Mouse (Mus musculus) MEL-GATA-1-ER (cell line): ENCODE measurements around the gene Gm20388.

Experiments used
- DNase-seq: peaks from one replicate; pipeline ENCODE4 v3.0.0-alpha.2; 2012; ENCODE audit warnings: low read depth; ENCODE audit errors: extremely low read depth

The Gm20388 gene

DNA sequence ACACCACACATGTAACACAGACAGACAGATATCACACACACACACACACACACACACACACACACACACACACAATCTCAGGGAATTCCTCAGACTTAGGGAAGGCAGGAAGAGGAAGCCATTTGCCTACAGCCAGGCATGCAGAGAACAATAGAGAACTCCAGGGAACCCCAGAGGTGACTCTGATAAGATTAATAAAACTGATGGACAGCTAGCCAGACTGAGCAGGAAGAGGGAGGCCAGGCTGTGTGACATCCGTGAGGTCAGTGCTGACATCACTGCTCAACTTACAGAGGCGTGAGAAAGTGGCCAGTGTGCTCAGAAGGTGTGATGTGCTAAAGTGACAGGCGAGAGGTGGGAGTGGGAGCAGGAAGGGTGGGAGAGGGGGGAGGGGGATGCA lies 1290.3 kb downstream of the Gm20388 start:
- DNase-seq: no peak

GRCm38 (mm10) chr8:121201651-121202050 lies 1291.0 kb downstream of the Gm20388 start:
- DNase-seq: no peak

GRCm38 (mm10) chr8:121203612-121204376 lies 1293.2 kb downstream of the Gm20388 start:
- DNase-seq: no peak

DNA sequence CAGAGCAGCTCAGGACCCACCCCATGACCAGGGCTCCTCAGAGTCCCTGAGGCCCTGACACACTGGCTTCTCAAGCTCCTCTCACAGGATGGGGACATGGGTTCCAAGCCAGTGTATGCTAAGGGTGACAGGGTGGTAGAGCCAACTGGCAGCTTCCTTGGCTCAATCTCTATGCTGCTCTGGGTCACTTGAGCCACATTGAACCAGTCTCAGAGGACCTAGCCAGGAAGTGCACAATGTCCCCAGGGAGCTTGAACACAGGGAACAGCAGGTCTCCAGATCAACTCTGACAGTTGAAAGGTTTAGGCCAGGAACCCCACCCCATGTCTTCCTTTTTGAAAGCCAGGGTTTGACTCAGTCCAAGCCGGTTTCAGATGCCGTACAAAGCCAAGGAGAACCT lies 1296.5 kb downstream of the Gm20388 start:
- DNase-seq: no peak

DNA sequence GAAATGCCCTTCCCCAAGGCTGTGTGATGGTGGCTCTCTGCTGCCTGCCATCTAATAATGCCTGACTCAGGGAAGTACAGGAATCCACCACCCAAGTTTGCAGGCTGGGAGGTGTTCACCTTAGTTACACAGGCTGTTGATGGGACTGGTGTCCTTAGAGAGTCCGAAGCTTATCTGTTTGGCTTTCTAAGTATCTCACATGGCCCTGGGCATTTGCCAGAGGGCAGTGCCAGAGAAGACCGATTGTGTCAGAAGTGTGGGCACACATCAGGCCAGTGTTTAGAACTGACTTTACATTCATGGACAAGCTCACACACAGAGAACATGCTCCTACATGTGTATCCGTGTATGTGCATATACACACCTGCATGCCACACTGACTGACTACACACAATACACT lies 1300.0 kb downstream of the Gm20388 start:
- no peak for DNase-seq

GRCm38 (mm10) chr8:121213236-121213635 lies 1302.6 kb downstream of the Gm20388 start:
- peak; percentile 24 for DNase-seq

DNA sequence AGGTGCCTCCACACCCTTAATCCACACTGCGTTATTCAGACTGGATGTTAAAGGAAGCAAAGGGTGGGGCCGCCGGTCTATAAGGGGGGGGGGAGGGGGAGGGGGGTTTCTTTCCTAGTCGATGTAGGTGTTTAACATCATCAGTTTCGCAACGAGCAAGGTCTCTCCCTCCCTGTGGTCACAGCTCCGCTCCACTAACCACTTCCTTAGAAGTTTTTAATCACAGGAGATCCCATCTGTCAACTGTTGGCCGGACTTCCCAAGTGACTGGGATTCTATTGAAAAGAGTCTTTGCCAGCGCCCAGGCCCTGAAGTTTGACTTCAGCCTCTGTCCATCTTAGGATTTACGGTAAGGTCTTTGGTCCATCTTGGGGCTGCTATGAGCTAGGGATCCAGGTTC lies 1303.0 kb downstream of the Gm20388 start:
- no peak for DNase-seq

DNA sequence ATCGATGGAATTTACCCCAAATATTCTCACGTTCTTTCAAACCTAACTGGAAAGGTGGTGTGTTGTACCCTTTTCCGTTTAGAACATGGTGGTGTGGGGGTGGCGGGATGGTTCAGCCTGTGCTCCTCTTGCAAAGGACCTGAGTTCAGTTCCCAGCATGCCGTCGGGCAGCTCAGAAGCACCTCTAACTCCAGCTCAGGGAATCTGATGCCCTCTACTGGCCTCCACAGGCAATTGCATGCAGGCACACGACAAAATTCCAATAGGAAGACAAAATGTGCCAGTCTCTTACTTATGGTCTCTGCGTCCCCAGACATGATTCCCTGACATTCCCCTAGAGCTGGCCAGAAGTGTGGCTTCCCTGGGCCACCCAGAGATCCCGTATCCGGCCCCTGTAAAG lies 1304.3 kb downstream of the Gm20388 start:
- DNase-seq: no peak

DNA sequence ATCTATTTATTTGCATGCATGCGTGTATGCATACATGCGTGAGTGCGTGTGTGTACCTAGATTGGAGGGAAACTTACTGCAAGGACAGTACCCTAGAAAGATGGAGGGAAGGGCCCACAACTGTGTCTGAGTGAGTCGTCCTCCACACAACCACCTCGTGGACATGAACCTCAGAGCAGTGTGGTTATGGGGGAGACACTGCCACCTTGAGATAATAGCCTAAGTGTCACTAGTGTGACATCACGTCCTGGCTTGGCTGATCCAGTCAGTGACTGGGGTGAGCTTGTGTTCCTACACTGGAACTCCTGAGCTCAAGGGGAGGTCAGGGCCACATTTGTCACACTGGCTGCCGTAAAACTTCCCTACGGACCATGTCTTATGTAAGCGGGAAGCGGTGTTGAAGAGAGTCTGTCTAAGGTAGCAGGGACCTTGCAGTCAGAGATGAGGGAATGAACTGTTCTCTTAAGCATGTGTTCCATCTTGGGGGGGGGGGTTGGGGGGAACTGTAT lies 1305.9 kb downstream of the Gm20388 start:
- no peak for DNase-seq

- peak; percentile 40 for DNase-seq
Observed at GRCm38 (mm10) chr8:121218486-121218885, 1307.8 kb downstream of the Gm20388 start.

DNA sequence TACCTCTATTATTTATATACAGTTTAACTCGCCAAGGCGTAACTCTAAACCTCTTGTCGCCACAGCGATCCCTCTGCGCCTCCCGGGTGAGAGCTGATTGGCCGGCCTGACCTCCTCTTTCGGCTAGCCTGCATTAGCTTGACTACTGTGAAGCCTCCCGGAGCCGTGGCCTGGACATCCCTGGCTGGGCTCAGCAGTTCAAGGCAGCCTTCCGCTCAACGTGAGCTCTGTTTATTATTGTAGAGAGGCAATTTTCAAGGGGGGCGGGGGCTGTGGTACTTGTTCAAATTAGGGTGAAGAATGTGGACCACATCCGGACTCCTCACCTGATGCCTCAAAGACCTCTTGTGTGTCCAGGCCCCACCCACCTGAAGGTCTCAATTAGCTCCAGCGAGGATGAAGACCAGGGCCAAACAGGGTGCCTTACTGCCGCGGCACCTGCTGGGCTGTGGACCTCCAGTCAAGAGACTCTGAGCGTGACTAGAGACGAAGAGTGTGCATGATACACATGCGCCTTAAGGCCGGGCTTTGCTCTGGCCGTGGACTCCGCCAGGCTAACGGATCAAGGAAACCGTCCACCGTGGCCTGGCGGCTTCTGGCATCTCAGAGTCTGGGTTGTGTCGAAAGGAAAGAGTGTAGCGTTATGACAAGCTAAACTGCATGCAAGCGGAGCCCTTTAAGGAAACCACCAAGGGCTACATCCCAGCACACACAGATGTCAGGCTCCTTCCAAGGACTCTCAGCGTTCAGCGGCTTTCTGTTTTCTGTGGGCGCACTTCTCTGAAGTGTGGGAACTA lies 1309.7 kb downstream of the Gm20388 start:
- DNase-seq: no peak

DNA sequence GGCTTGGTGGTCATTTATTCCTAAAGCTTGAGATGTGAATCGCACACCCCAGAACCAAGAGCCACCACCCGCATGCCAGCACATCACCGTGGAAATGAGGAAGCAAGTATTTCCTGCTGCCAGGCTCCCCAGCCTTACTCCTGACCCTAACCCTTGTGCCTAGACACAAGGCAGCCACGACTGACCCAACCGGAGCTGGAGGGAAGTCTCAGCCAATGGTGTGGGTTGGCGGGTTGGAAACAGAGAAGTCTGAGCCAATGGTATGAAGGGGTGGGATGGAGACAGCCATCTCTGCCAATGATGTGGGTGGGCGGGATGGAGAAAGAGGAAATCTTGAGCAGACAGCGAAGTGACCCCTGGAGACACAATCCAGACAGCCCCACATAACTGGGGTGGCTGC lies 1314.1 kb downstream of the Gm20388 start:
- no peak for DNase-seq

DNA sequence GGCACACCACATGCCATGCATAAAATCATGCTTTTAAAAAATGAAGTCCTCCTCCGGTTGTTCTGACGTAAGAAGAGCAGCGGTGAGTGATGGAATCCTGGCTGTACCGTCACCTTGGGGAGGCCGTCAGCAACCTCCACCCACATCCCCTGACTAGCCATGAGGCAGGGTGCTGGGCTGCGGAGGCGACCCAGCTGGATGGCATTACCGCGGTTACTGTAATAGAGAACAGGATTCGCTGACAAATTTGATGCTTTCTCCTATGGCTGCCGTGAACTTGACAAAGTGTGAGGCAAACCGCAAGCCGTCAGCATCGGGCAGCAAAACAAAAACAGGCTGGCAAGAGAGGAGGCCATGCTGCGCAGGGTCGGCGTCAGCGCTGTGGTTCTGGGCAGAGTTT lies 1317.1 kb downstream of the Gm20388 start:
- DNase-seq: no peak

DNA sequence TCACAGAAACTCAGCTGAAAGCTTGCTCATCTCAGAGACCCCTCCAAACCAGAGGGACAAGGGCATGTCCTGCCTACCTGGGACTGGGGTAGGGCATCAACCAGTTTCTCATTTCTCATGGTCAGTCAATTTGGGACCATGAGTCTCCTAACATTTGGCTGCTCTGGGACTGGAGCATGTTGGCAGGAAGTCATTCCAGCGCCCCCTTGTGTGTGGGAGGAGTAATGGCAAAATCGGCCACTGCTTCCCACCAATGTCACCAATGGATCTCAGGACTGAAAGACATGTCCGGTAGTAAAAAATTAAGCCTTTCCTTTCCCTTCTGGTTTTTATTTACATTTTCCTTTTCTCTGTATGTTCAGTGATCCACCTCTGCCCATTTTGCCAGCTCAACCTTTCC lies 1318.3 kb downstream of the Gm20388 start:
- no peak for DNase-seq

DNA sequence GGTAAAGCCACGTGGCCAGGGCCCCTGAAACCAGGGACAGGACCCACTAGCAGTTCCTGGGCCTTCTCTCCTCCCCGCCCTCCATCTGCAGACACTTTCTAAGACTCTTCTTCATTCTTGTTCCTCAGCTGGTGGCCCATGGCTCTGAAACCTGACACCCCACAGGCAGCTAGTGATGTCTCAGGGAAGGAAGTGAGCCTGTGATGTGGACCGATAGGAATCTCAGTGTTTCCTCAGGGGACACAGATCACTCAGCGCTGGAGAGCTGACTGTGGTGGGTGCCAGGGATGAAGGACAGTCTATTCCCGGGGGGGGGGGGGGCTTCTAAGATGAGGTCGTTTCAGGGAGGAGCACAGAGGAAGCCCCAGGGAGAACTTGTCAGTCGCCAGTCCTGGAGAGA lies 1318.9 kb downstream of the Gm20388 start:
- DNase-seq: no peak

- no peak for DNase-seq
Observed at GRCm38 (mm10) chr8:121233196-121233595, 1322.6 kb downstream of the Gm20388 start.

DNA sequence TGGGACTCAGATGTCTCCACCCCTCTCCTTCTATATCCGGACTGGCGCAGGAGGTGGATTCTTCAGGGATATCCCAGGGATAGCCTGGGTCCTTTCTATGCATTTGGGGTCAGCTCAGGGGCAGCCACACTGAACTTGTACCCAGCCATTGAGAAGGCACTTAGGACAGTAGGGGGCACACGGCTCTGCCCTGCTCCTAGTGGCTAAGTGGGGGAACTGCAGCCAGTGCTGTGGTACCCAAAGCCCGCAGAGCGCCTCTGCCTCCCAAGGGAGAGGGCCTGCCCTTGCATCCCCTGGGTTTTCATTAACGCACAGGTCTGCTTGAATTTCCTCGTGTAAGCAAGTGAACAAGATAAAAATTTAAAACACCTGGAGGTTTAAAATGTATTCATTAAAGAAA lies 1324.3 kb downstream of the Gm20388 start:
- DNase-seq: no peak

- no peak for DNase-seq
Observed at GRCm38 (mm10) chr8:121239640-121240039, 1329.0 kb downstream of the Gm20388 start.

DNA sequence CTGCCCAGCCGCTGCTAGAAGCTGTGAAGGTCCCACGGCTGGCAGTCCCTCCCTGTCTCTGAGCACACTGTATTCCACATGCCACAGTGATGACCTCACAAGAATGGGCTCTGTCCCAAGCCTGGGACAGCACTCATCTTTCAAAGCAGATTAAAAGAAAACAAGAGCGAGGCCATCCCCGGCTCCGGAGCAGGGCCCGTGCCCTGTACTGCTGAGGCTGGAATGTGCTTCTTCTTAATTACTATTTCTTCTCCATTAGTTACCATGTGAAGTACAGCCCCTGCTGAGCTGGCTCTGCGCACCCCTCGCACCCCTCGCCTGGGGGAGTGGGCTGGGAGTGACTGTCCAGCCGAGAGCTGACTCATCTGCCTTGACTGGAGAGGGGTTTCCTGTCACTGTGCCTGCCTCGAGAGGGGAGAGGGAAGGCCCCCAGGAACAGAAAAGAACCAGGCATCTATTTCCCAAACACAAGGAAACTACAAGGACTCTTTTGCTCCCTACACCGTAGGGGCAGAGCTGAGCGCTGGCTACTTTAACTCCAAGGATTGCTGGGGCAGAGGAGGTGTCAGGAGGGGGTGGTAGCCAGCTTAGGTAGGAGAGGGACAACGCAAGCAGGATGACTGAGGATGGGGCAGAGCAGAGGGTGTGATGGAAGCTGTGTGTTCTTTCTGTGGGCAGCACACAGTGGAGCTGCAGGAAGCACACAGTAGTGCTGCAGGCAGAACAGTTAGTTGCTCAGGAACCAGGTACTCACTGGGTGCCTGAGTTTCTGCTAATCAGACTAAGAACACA lies 1331.3 kb downstream of the Gm20388 start:
- DNase-seq: no peak

DNA sequence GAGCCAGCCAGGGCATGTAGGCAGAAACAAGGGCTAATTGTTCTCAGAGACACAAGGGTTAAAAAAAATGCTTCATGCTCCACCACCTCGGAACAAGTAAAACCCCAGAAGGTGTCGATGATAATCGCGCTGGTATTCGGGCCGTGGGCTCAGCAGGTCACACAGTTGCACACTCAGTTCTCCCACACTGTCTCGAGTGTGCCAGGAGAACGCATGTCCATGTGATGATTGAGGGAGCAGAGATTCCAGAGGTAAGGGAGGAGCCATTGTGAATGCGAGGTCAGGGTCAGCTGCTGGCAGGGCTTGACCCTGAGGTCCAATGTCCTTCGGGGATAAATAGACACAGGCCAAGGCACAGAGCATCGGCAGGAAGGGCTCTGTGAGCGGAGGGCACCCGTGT lies 1332.0 kb downstream of the Gm20388 start:
- no peak for DNase-seq

- DNase-seq: no peak
Observed at GRCm38 (mm10) chr8:121248823-121249222, 1338.2 kb downstream of the Gm20388 start.

- no peak for DNase-seq
Observed at GRCm38 (mm10) chr8:121249433-121249832, 1338.8 kb downstream of the Gm20388 start.
